Mouse (Mus musculus) ES-Bruce4 (cell line): Measurements from ENCODE around the gene Adprhl1.

ENCODE experiments used
- CTCF ChIP-seq: IDR thresholded peaks from one replicate; pipeline ENCODE4 v1.8.1; 2011; ENCODE audit warnings: low read depth, low read length
- POLR2A ChIP-seq: IDR thresholded peaks from one replicate; pipeline ENCODE4 v1.8.1; 2011; ENCODE audit warnings: low read length; ENCODE audit not compliant: insufficient read depth

- no peak for TF ChIP-seq POLR2A
- TF ChIP-seq CTCF = no peak
Observed at GRCm38 (mm10) chr8:13224426-13224825, 29.5 kb downstream of the Adprhl1 start.
